Mouse (Mus musculus) MEL (cell line): ENCODE data around the gene Rnaseh2c.

Source experiments
- CTCF ChIP-seq, 3 experiments: IDR thresholded peaks in 2 of 3; conservative IDR thresholded peaks in 1 of 3; 2 replicates each; pipeline ENCODE4 v1.5.1; 2011 to 2012; ENCODE audit warnings: low read length in 3 of 3, low read depth in 2 of 3, mild to moderate bottlenecking in 2 of 3, improper control_type of control experiment in 1 of 3, inconsistent platforms in 1 of 3, mixed read lengths in 1 of 3, moderate library complexity in 1 of 3; ENCODE audit not compliant: control insufficient read depth in 1 of 3, insufficient read depth in 1 of 3, poor library complexity in 1 of 3, severe bottlenecking in 1 of 3
- E2F4 ChIP-seq: IDR thresholded peaks from 2 replicates; pipeline ENCODE4 v1.6.1; 2011; ENCODE audit warnings: low read depth, low read length, improper control_type of control experiment, borderline replicate concordance
- ELF1 ChIP-seq: IDR thresholded peaks from 2 replicates; pipeline ENCODE4 v1.6.1; 2014; ENCODE audit warnings: low read depth, mild to moderate bottlenecking, inconsistent platforms, low read length, improper control_type of control experiment, moderate library complexity
- EP300 ChIP-seq, 2 experiments: IDR thresholded peaks; 2 replicates each; pipeline ENCODE4 v1.6.1; 2011; ENCODE audit warnings: improper control_type of control experiment in 2 of 2, low read length in 2 of 2, low read depth in 1 of 2, mild to moderate bottlenecking in 1 of 2
- ETS1 ChIP-seq: IDR thresholded peaks from 2 replicates; pipeline ENCODE4 v1.6.1; 2012; ENCODE audit warnings: low read depth, mild to moderate bottlenecking, inconsistent platforms, low read length, improper control_type of control experiment, moderate library complexity
- MAFK ChIP-seq: IDR thresholded peaks from 2 replicates; pipeline ENCODE4 v1.6.1; 2011; ENCODE audit warnings: low read depth, mild to moderate bottlenecking, low read length, improper control_type of control experiment, borderline replicate concordance
- RCOR1 ChIP-seq: IDR thresholded peaks from 2 replicates; pipeline ENCODE4 v1.6.1; 2012; ENCODE audit warnings: low read depth, mild to moderate bottlenecking, inconsistent platforms, low read length, improper control_type of control experiment
- TCF12 ChIP-seq: IDR thresholded peaks from 2 replicates; pipeline ENCODE4 v1.6.1; 2014; ENCODE audit warnings: low read depth, mild to moderate bottlenecking, inconsistent platforms, low read length, improper control_type of control experiment, moderate library complexity

GRCm38 (mm10) chr19:5640339-5640738 lies 38.7 kb downstream of the Rnaseh2c start:
- TF ChIP-seq MAFK (no peak), CTCF (IDR thresholded peaks at IDR 0.05 in 2 of 3, conservative IDR thresholded peaks at IDR 0.05 in 1 of 3; ENCODE audit: control insufficient read depth in 1 of 3, insufficient read depth in 1 of 3, low read depth in 2 of 3, low read length in 3 of 3, poor library complexity in 1 of 3, severe bottlenecking in 1 of 3) (no peak), ETS1 (no peak), ELF1 (no peak), RCOR1 (no peak), TCF12 (no peak), E2F4 (no peak), EP300 (IDR thresholded peaks at IDR 0.05; ENCODE audit: low read depth in 1 of 2, low read length in 2 of 2) (no peak)
